Mouse (Mus musculus): ENCODE results near the gene Kitl. TPM values are rescaled to one million over a fixed set of nuclear protein-coding genes. Genes with fewer than 3 reads are reported as not detected.

Gene Kitl
- polyA plus RNA-seq, 1 experiment from 2014 or later: 15.6 TPM

- Histone ChIP-seq H3K9me3 (no peaks in the 10 kb centered on the region), H3K27ac (peak overlapping the region; percentile 82), H3K36me3 (replicated peaks) (no peaks in the 10 kb centered on the region), H3K27me3 (ENCODE audit: poor library complexity, severe bottlenecking) (peaks cover 86% of the 10 kb centered on the region), H3K4me3 (peak overlapping the region; percentile 82), H3K4me1 (peaks cover 49% of the 10 kb centered on the region)
- WGBS: under 1% methylated on average over 28 of the region's 28 CpGs
- DNase-seq (ENCODE audit: extremely low spot score, low spot score): no peak
These were observed 888 bp downstream of the Kitl start for GRCm38 (mm10) chr10:100016326-100016709.

GRCm38 (mm10) chr10:100016941-100017770 lies 1.7 kb downstream of the Kitl start:
- H3K27ac ChIP-seq: no peak overlapping the region
- no peaks in the 10 kb centered on the region for H3K9me3 ChIP-seq
- H3K4me3 ChIP-seq: peak overlapping the region; percentile 82
- 20% methylated on average over 13 of the region's 13 CpGs for WGBS
- H3K36me3 ChIP-seq (replicated peaks): no peaks in the 10 kb centered on the region
- no peak for DNase-seq (ENCODE audit: extremely low spot score, low spot score)
- H3K4me1 ChIP-seq: peaks cover 57% of the 10 kb centered on the region
- peaks cover 92% of the 10 kb centered on the region for H3K27me3 ChIP-seq (ENCODE audit: poor library complexity, severe bottlenecking)

- H3K9me3 ChIP-seq: no peaks in the 10 kb centered on the region
- peak overlapping the region; percentile 82 for H3K4me3 ChIP-seq
- H3K27ac ChIP-seq: no peak overlapping the region
- no peaks in the 10 kb centered on the region for H3K36me3 ChIP-seq (replicated peaks)
- under 1% methylated on average over 10 of the region's 10 CpGs for WGBS
- H3K4me1 ChIP-seq: peaks cover 63% of the 10 kb centered on the region
- no peak for DNase-seq (ENCODE audit: extremely low spot score, low spot score)
- H3K27me3 ChIP-seq (ENCODE audit: poor library complexity, severe bottlenecking): peaks cover 95% of the 10 kb centered on the region
These were observed 2.3 kb downstream of the Kitl start for GRCm38 (mm10) chr10:100017771-100018070.

GRCm38 (mm10) chr10:100018493-100018892 lies 3.1 kb downstream of the Kitl start:
- H3K4me1 ChIP-seq: peaks cover 68% of the 10 kb centered on the region
- 40% methylated on average over 5 of the region's 5 CpGs for WGBS

GRCm38 (mm10) chr10:100019246-100020195 lies 4.1 kb downstream of the Kitl start:
- no peaks in the 10 kb centered on the region for H3K9me3 ChIP-seq
- H3K36me3 ChIP-seq (replicated peaks): no peaks in the 10 kb centered on the region
- peaks cover 87% of the 10 kb centered on the region for H3K27me3 ChIP-seq (ENCODE audit: poor library complexity, severe bottlenecking)
- peaks cover 70% of the 10 kb centered on the region for H3K4me1 ChIP-seq
- WGBS: 81% methylated on average over 17 of the region's 17 CpGs
- no peak overlapping the region for H3K27ac ChIP-seq
- H3K4me3 ChIP-seq: no peak overlapping the region
- DNase-seq (ENCODE audit: extremely low spot score, low spot score): no peak

More at GRCm38 (mm10) chr10:100018493-100018892, 3.1 kb downstream of the Kitl start:
- Histone ChIP-seq H3K27ac (no peak overlapping the region), H3K36me3 (replicated peaks) (no peaks in the 10 kb centered on the region), H3K27me3 (ENCODE audit: poor library complexity, severe bottlenecking) (peaks cover 95% of the 10 kb centered on the region), H3K9me3 (no peaks in the 10 kb centered on the region), H3K4me3 (peak overlapping the region; percentile 82; the same call in 1 of the 2 replicates)
- no peak for DNase-seq (ENCODE audit: extremely low spot score, low spot score)

- H3K4me1 ChIP-seq: peaks cover 50% of the 10 kb centered on the region
- H3K4me3 ChIP-seq: no peak overlapping the region
- 0 out of 2 replicates have a peak, but pooled peaks cover 3% of the 10 kb centered on the region for H3K9me3 ChIP-seq
- WGBS: 38% methylated on average over 11 of the region's 11 CpGs
- DNase-seq (ENCODE audit: extremely low spot score, low spot score): no peak
- H3K27ac ChIP-seq: 0 out of 2 replicates have a peak overlapping the region, but pooled peaks have one; percentile 20
- peaks cover 62% of the 10 kb centered on the region for H3K27me3 ChIP-seq (ENCODE audit: poor library complexity, severe bottlenecking)
- no peaks in the 10 kb centered on the region for H3K36me3 ChIP-seq (replicated peaks)
These were observed 6.8 kb downstream of the Kitl start for GRCm38 (mm10) chr10:100022090-100022834.

GRCm38 (mm10) chr10:100022835-100023093 lies 7.3 kb downstream of the Kitl start:
- Histone ChIP-seq H3K4me1 (peaks cover 45% of the 10 kb centered on the region), H3K9me3 (0 out of 2 replicates have a peak, but pooled peaks cover 3% of the 10 kb centered on the region), H3K4me3 (no peak overlapping the region), H3K27me3 (ENCODE audit: poor library complexity, severe bottlenecking) (peaks cover 57% of the 10 kb centered on the region), H3K27ac (0 out of 2 replicates have a peak overlapping the region, but pooled peaks have one; percentile 20), H3K36me3 (replicated peaks) (no peaks in the 10 kb centered on the region)
- 64% methylated on average over 1 of the region's 1 CpGs for WGBS
- no peak for DNase-seq (ENCODE audit: extremely low spot score, low spot score)

- H3K27me3 ChIP-seq (ENCODE audit: poor library complexity, severe bottlenecking): peaks cover 45% of the 10 kb centered on the region
- WGBS: 72% methylated on average over 8 of the region's 8 CpGs
- no peak for DNase-seq (ENCODE audit: extremely low spot score, low spot score)
- peaks cover 21% of the 10 kb centered on the region for H3K4me1 ChIP-seq
- no peak overlapping the region for H3K27ac ChIP-seq
- no peaks in the 10 kb centered on the region for H3K36me3 ChIP-seq (replicated peaks)
- H3K9me3 ChIP-seq: 0 out of 2 replicates have a peak, but pooled peaks cover 3% of the 10 kb centered on the region
- H3K4me3 ChIP-seq: no peak overlapping the region
These were observed 10.2 kb downstream of the Kitl start for GRCm38 (mm10) chr10:100025665-100026064.

GRCm38 (mm10) chr10:100026778-100027177 lies 11.3 kb downstream of the Kitl start:
- H3K4me1 ChIP-seq: peaks cover 27% of the 10 kb centered on the region
- no peak for DNase-seq (ENCODE audit: extremely low spot score, low spot score)
- H3K36me3 ChIP-seq (replicated peaks): no peaks in the 10 kb centered on the region
- no peak overlapping the region for H3K4me3 ChIP-seq
- no peak overlapping the region for H3K27ac ChIP-seq
- 79% methylated on average over 1 of the region's 1 CpGs for WGBS
- H3K9me3 ChIP-seq: 0 out of 2 replicates have a peak, but pooled peaks cover 3% of the 10 kb centered on the region
- peaks cover 41% of the 10 kb centered on the region for H3K27me3 ChIP-seq (ENCODE audit: poor library complexity, severe bottlenecking)

- WGBS: 81% methylated on average over 5 of the region's 5 CpGs
- Histone ChIP-seq H3K27me3 (ENCODE audit: poor library complexity, severe bottlenecking) (peaks cover 33% of the 10 kb centered on the region; the same call in 1 of the 2 replicates), H3K9me3 (0 out of 2 replicates have a peak, but pooled peaks cover 3% of the 10 kb centered on the region), H3K4me3 (no peak overlapping the region), H3K4me1 (peaks cover 15% of the 10 kb centered on the region), H3K36me3 (replicated peaks) (no peaks in the 10 kb centered on the region), H3K27ac (no peak overlapping the region)
- DNase-seq (ENCODE audit: extremely low spot score, low spot score): peak; percentile 3
These were observed 15.0 kb downstream of the Kitl start for GRCm38 (mm10) chr10:100030385-100030784.

GRCm38 (mm10) chr10:100030980-100031516 lies 15.6 kb downstream of the Kitl start:
- Histone ChIP-seq H3K9me3 (0 out of 2 replicates have a peak, but pooled peaks cover 3% of the 10 kb centered on the region), H3K27ac (peak overlapping the region; percentile 25; the same call in 1 of the 2 replicates), H3K4me3 (no peak overlapping the region), H3K4me1 (peaks cover 17% of the 10 kb centered on the region), H3K36me3 (replicated peaks) (no peaks in the 10 kb centered on the region), H3K27me3 (ENCODE audit: poor library complexity, severe bottlenecking) (peaks cover 36% of the 10 kb centered on the region)
- WGBS: 80% methylated on average over 12 of the region's 12 CpGs
- DNase-seq (ENCODE audit: extremely low spot score, low spot score): peak; percentile 13

GRCm38 (mm10) chr10:100031631-100032030 lies 16.2 kb downstream of the Kitl start:
- H3K36me3 ChIP-seq (replicated peaks): no peaks in the 10 kb centered on the region
- peaks cover 38% of the 10 kb centered on the region for H3K27me3 ChIP-seq (ENCODE audit: poor library complexity, severe bottlenecking)
- DNase-seq (ENCODE audit: extremely low spot score, low spot score): peak; percentile 14
- H3K4me3 ChIP-seq: peak overlapping the region; percentile 23; the same call in 1 of the 2 replicates
- H3K27ac ChIP-seq: 0 out of 2 replicates have a peak overlapping the region, but pooled peaks have one; percentile 35
- H3K9me3 ChIP-seq: no peaks in the 10 kb centered on the region
- WGBS: 10% methylated on average over 11 of the region's 11 CpGs
- H3K4me1 ChIP-seq: peaks cover 21% of the 10 kb centered on the region

Measured in forebrain, embryonic 10.5 days (tissue).